Mouse (Mus musculus): ENCODE measurements around the gene Nemp2. TPM values are rescaled to one million over a fixed set of nuclear protein-coding genes. Genes with fewer than 3 reads are reported as not detected.

Nemp2 gene
- polyA plus RNA-seq, 1 experiment from 2014 or later = 9.2 TPM

Other genes with a start within 250 kb of the Nemp2 start
- gene Nab1, start 130.0 kb upstream of the Nemp2 start, polyA plus RNA-seq (2014; fragmentation: Nextera tagmentation; extraction: Ambion mirVana) = 5.5 and 5.9 TPM in 2 replicates
- gene Mfsd6, start 96.8 kb downstream of the Nemp2 start, polyA plus RNA-seq (2014; fragmentation: Nextera tagmentation; extraction: Ambion mirVana) = 3.1 and 3.4 TPM in 2 replicates
- 9.8 and 11.6 TPM in 2 replicates for gene Inpp1, start 187.0 kb downstream of the Nemp2 start, polyA plus RNA-seq (2014; fragmentation: Nextera tagmentation; extraction: Ambion mirVana)
- gene Hibch, start 214.2 kb downstream of the Nemp2 start, polyA plus RNA-seq (2014; fragmentation: Nextera tagmentation; extraction: Ambion mirVana) = 29.2 and 34.3 TPM in 2 replicates

All from midbrain, embryonic 11.5 days (tissue).